Mouse (Mus musculus): Measurements from ENCODE around the gene Rtcb. TPM values are rescaled to one million over a fixed set of nuclear protein-coding genes. Genes with fewer than 3 reads are reported as not detected.
A peak's percentile ranks its signal among the peaks of the same experiment; 100 is the strongest.

Rtcb gene
- polyA plus RNA-seq, 1 experiment from 2014 or later, result 219 TPM

- Histone ChIP-seq H3K4me1 (0 out of 2 replicates have a peak, but pooled peaks cover 7% of the 10 kb centered on the region), H3K27me3 (peaks cover 24% of the 10 kb centered on the region), H3K4me3 (no peak overlapping the region), H3K27ac (no peak overlapping the region), H3K4me2 (replicated peaks) (no peak overlapping the region), H3K36me3 (no peaks in the 10 kb centered on the region), H3K9ac (no peak overlapping the region), H3K9me3 (no peaks in the 10 kb centered on the region)
- 88% methylated on average over 11 of the region's 11 CpGs for WGBS
- ATAC-seq (ENCODE audit: insufficient number of reproducible peaks, insufficient read depth, low FRiP score, low TSS enrichment), result no peak
These were observed 27.7 kb downstream of the Rtcb start for GRCm38 (mm10) chr10:85929962-85930361.

DNA sequence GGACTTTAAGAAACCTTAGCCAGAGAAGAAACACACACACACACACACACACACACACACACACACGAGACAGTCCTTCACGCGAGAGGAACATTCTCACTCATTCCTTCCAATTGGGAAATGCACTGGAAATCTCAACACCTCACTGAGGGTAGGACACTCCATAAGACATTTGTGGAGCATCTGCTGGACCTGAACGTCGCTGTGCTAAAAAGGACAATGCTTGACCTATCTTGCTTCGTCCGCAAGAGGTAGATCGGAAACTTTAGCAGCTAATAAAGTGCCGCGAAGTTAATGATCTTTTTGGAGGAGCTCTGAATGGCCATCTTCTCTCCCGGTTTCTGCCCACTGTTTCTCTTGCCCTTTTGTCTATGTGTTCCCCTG, 28.4 kb downstream of the Rtcb start:
- ATAC-seq (ENCODE audit: insufficient number of reproducible peaks, insufficient read depth, low FRiP score, low TSS enrichment), result no peak
- 53% methylated on average over 11 of the region's 11 CpGs for WGBS
- H3K4me2 ChIP-seq (replicated peaks), result peak overlapping the region; percentile 94
- H3K4me3 ChIP-seq, result 0 out of 2 replicates have a peak overlapping the region, but pooled peaks have one; percentile 9
- no peak overlapping the region for H3K9ac ChIP-seq
- 0 out of 2 replicates have a peak, but pooled peaks cover 7% of the 10 kb centered on the region for H3K4me1 ChIP-seq
- peaks cover 24% of the 10 kb centered on the region for H3K27me3 ChIP-seq
- H3K9me3 ChIP-seq, result no peaks in the 10 kb centered on the region
- no peaks in the 10 kb centered on the region for H3K36me3 ChIP-seq
- no peak overlapping the region for H3K27ac ChIP-seq

GRCm38 (mm10) chr10:85928499-85929207, 29.0 kb downstream of the Rtcb start:
- peak; percentile 67; the same call in 1 of the 2 replicates for ATAC-seq (ENCODE audit: insufficient number of reproducible peaks, insufficient read depth, low FRiP score, low TSS enrichment)
- Histone ChIP-seq H3K27ac (no peak overlapping the region), H3K9me3 (no peaks in the 10 kb centered on the region), H3K4me2 (replicated peaks) (peak overlapping the region; percentile 94), H3K36me3 (no peaks in the 10 kb centered on the region), H3K4me3 (peak overlapping the region; percentile 52), H3K4me1 (0 out of 2 replicates have a peak, but pooled peaks cover 7% of the 10 kb centered on the region), H3K9ac (peak overlapping the region; percentile 34), H3K27me3 (peaks cover 24% of the 10 kb centered on the region)
- 1% methylated on average over 62 of the region's 63 CpGs for WGBS

DNA sequence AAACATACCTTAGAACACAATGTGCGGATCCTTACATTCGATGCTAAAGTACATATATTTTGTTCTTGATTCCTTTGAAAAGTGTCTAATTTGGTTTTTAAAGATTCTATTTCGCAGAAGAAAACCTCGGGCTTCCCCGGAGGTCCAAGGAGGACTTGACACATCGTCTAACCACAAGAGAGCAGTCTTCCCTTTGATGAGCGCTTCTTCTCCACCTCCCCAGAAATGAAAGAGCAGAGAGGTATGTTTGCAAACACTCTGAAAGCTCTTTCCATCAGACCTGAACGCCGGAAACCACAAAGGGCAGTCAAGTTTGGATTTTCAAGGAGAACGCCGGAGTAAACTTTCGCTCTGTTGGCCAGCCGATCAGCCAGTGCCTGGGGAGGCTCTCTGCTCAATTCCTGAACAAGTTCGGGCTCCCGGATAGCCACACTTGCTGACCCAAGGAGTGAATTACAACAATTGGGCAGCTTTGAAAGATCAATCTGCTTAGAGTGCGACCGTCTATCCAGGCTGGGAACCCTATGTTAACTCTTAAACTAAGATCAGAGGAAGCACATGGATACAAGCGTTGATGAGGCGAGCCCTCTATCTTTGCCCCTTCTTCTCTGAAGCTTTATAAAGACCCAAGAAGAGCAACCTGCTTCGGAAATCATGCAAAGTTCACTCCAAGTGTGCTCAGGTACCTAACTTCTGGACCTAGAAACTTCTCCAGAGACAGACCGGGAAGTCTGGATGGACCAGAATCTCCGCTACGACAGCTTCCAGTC, 29.8 kb downstream of the Rtcb start, which contains the start of gene Ascl4:
TSS of gene Ascl4 (plus strand) at position 6 of the 770 bp plus-strand sequence.
- 3% methylated on average over 23 of the region's 23 CpGs for WGBS
- no peak within 1 kb of the TSS for H3K27ac ChIP-seq
- peaks cover 24% of the 10 kb centered on the region for H3K27me3 ChIP-seq
- no peaks in the 10 kb centered on the region for H3K36me3 ChIP-seq
- no peaks in the 10 kb centered on the region for H3K9me3 ChIP-seq
- 0 out of 2 replicates have a peak, but pooled peaks cover 7% of the 10 kb centered on the region for H3K4me1 ChIP-seq
- peak within 1 kb of the TSS; percentile 94 for H3K4me2 ChIP-seq (replicated peaks)
- H3K4me3 ChIP-seq, result peak within 1 kb of the TSS; percentile 52
- ATAC-seq (ENCODE audit: insufficient number of reproducible peaks, insufficient read depth, low FRiP score, low TSS enrichment), result no peak
- H3K9ac ChIP-seq, result peak within 1 kb of the TSS; percentile 34

DNA sequence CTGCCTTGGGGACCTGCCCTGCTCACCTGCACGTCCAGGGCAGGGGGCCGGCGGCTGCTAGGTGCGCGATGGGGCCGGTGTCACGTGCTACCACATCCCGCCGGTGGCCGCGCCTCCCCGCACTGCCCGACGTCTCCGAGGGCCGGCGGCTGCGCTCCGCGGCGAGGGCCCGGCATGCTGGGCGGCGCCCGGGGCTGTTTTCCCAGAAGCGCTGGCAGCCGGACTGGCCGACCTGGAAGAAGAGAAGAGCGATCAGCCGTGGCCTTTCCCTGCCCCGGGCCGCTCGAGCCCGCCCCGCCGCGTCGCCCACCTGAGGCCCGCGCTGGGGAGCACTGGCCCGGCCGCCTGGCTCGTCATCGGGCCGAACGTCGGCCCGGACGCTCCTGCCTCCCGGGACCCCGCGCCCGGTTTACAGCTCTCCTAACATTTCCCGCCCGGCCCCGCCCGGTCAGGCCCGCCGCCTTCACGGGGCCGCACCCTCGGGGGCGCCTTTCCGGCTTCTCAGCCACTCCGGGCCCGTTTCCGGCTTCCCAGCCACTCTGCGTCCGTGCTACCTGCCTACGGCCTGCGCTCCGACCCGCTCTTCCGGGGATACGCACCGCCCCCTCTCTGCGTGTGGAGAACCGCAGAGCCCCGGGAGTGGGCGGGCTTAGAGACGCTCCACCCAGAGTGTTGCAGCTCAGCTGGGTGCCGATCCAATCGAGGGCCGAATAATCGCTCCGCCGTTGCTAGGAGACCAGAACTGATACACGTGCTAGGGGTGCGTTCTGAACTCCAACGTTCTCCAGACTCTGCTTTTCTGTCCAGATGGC, 40.9 kb downstream of the Rtcb start, which contains the start of gene Prdm4:
TSS of gene Prdm4 (minus strand) at position 645 of the 812 bp plus-strand sequence.
- peak; percentile 99 for ATAC-seq (ENCODE audit: insufficient number of reproducible peaks, insufficient read depth, low FRiP score, low TSS enrichment)
- Histone ChIP-seq H3K4me3 (peak within 1 kb of the TSS; percentile 89), H3K4me1 (peaks cover 11% of the 10 kb centered on the region; the same call in 1 of the 2 replicates), H3K27ac (peak within 1 kb of the TSS; percentile 47), H3K4me2 (replicated peaks) (peak within 1 kb of the TSS; percentile 75), H3K9ac (peak within 1 kb of the TSS; percentile 85), H3K27me3 (no peaks in the 10 kb centered on the region), H3K9me3 (no peaks in the 10 kb centered on the region), H3K36me3 (peaks cover 21% of the 10 kb centered on the region)
- under 1% methylated on average over 90 of the region's 90 CpGs for WGBS

Other genes with a start within 250 kb of the Rtcb start
- 85.3 and 87.7 TPM in 2 replicates for gene Pwp1, start 128.3 kb downstream of the Rtcb start, polyA plus RNA-seq (2016; fragmentation: Nextera tagmentation; extraction: Ambion mirVana)
- 30.3 and 30.8 TPM in 2 replicates for gene Prdm4, start 40.7 kb downstream of the Rtcb start, polyA plus RNA-seq (2016; fragmentation: Nextera tagmentation; extraction: Ambion mirVana)
- gene Ascl4, start 30.1 kb downstream of the Rtcb start, polyA plus RNA-seq (2016; fragmentation: Nextera tagmentation; extraction: Ambion mirVana), result 0.83 and 0.94 TPM in 2 replicates
- not detected in 2 replicates for gene Bpifc, start 54.1 kb upstream of the Rtcb start, polyA plus RNA-seq (2016; fragmentation: Nextera tagmentation; extraction: Ambion mirVana)
- gene Fbxo7, start 64.1 kb upstream of the Rtcb start, polyA plus RNA-seq (2016; fragmentation: Nextera tagmentation; extraction: Ambion mirVana), result 25.0 and 27.9 TPM in 2 replicates